Mouse (Mus musculus) retina, adult 2 months (tissue): ENCODE data around the gene Cnbd2.

Source experiments
- DNase-seq: peaks from one replicate; pipeline ENCODE4 v3.0.0-alpha.2; 2012; ENCODE audit warnings: low read depth, low spot score

Cnbd2 gene

DNA sequence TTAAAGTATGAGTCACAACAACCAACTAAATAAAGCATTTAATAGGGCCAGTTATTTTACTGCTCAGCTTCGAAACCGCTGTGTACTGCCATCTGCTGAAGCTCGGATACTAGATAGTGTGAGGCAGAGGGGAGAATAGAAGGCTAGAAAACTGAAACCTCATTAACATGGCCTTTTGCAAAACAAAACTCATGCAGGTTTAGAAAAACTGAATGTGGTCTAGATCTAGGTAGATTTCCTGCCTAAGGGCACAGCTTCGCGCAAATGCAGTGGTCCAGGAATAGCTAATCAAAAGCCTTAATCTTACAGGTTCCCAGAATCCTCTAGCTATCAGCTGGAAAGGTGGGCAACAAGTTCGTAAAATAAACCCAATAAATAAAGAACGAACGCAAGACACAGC is 658 bp upstream of the Cnbd2 start:
- no peak for DNase-seq

DNA sequence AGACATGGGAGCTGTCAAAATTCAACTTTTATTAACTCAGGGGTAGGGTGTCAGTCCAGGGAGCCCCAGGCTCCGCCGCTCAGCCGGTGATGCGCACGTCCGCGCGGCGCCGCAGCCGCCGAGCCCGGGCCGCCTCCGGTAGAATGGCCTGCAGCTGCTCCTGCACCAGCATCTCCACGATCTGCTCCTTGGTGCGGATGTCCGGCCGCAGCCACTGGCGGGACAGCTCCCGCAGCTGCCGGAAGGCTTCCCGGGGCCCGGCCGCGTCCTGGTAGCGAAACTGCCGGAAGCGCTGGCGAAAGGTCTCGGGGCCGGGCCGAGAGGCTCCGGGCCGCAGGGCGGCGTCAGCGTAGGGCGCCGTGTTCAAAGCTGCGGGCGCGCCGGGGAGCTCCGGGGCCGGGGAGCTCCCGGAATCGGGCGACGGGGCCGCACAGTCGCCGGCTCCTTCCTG is 233 bp upstream of the Cnbd2 start:
- no peak for DNase-seq

DNA sequence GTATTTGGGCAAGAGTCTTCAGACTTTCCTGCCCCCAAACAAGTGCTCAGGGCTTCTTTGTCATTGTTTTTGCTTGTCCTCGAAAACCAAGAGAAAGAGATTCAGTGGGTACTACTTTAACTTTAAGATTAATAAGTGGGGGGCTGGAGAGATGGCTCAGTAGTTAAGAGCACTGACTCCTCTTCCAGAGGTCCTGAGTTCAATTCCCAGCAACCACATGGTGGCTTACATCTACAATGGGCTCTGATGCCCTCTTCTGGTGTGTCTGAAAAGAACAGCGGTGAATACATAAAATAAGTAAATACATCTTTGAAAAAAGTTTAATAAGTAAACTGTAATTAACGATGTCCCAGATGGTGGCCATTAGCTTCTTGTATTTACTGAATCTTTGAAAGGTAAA is 1.1 kb downstream of the Cnbd2 start:
- no peak for DNase-seq

DNA sequence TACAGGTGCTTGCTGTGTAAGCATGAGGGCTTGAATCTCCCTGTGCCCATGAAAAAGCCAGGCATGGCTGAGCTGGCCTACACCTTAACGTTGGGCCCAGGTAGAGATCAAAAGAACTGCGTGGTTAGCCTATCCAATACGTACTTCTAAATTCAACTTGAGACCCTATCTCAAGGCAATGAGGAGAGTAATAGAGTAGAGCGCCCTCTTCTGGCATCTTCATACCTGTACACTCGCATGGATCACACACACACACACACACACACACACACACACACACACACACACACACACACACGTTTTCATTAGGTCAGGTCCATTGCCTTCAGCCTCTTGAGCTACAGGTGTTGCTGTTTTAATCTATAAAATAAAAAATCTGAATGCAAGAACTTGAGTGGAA is 2.7 kb downstream of the Cnbd2 start:
- DNase-seq: no peak

DNA sequence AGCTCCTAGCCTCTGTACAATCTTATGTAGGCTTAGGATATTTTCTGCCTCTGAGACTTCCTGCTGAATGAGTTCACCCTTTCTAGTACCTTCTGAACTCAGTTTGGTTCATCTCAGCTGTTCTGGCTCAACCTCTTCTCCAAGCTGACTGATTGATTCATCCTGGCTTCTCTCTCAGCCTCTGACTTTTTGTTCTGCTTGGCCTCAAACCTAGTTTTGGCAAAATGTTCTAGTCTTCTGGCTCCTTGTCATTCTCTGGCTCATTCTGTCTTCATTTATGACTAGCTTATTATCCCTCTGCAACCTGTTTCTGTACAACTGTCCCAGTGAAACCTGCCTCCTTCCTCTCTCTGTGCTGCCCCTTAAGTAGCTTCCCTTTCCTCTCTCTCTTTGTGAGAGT is 6.4 kb downstream of the Cnbd2 start:
- DNase-seq: no peak

DNA sequence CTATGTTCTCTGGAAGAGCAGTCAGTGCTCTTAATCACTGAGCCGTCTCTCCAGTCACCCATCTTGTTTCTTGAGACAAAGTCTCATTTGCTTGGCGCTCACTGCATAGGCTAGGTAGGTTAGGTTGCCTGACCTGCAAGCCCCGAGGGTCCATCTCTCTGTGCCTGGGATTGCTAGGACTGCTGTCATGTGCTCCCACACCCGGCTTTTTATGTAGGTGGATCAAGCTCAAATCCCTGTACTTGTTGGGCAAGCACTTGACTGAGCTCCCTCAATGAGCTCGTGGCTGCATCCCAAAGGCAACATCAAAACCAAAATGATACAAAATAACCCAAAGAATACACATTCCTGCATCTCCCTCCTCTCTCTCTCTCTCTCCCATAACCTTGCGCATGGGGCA is 9.4 kb downstream of the Cnbd2 start:
- no peak for DNase-seq

DNA sequence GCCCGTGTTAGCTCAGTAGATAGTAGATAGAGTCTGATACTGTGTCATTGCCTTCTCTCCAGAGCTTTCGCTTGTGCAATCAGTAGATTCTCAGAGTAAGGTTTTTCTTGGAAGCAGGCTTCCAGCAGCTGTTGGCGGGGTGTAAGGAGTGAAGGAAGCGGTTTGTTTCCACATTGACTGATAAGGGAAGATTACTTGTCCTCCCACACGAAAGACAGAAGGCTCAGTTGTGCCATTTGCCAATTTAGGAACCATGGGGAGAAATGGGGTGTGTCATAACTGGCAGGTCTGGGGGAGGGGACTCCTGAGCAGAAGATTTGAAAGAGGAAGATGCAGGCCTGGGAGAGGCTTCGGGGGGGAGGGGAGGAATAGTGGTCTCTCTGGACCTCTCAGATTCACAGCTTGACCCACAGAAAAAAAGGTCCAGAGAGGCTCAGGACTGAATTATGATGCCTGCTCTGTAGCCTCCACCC is 12.1 kb downstream of the Cnbd2 start:
- no peak for DNase-seq

DNA sequence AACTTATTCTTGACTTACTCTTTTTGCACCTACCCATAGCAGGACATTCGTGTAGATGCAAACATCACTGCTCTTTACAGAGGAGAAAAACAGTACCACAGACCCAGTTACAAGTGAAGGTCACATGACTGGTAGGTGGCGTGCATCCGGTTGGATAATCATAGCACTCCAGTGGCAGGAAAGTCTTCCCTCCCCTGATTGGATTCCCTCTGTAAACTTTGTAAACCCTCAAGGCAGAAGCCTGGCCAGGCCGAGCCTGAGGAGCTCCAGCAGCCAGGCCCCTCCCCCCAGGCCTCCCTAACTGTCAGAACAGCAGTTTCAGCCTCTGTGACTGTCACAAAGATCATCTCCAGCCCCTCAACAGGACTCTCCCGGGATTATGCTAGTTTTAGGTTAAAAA is 12.6 kb downstream of the Cnbd2 start:
- no peak for DNase-seq

DNA sequence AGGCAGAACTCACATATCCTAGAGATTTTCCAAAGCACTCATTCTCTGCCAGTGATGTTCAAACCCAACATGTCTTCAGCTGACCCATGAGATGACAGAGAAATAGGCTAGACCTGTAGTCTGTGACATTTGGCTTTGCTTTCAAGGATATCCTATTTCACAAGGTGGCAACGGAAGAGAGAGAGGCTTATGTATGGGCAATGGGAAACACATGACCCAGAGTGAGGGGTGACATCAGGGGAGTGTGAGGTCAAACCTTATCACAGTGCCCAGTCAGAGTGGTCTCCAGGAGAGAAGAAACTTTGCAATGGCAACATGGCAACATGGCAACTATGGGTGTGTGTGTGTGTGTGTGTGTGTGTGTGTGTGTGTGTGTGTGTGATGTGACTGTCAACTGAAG is 18.6 kb downstream of the Cnbd2 start:
- DNase-seq: no peak

DNA sequence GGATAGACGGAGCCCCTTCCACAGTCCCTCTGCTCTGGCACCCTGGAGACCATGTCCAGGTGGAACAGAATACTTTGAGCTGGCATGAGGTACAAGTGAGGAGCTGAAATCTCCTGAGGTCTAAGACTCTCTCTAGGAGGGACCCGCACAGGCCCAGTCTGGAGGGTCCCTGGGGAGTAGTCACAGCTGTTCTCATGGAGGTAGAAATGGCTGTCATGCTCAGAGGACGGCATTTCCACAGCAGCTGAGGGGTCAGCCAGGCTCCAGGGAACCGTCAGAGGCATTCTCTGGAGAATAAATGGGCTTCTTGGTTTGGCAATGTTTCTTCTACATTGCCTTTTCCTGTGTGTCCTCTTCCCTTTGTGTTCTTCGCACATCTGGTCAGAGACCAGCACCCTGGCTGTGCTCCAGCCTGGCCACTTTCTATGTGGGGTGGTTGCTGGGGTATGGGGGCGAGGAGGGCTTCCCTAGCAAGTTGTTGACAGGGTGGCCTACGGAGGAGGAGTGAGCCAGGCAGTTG is 19.4 kb downstream of the Cnbd2 start:
- no peak for DNase-seq

DNA sequence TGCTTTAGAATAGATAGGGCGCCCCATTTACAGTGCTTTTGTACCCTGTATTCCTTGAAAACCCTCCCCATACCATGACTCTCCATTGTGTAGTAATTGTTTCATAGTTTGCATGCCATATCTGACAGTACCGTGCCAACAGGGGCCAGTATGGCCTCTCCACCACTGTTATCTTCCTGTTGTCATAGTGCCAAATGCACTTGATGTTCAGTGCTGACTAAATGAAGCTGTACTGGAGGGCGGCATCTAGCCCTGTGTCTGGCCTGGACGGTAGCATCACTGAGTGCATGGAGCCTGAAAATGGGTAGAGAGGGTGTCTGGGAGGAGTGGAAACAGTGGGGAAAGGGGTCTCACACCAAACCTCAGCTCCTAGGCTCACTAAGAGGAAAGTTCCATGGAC is 28.0 kb downstream of the Cnbd2 start:
- DNase-seq: no peak

DNA sequence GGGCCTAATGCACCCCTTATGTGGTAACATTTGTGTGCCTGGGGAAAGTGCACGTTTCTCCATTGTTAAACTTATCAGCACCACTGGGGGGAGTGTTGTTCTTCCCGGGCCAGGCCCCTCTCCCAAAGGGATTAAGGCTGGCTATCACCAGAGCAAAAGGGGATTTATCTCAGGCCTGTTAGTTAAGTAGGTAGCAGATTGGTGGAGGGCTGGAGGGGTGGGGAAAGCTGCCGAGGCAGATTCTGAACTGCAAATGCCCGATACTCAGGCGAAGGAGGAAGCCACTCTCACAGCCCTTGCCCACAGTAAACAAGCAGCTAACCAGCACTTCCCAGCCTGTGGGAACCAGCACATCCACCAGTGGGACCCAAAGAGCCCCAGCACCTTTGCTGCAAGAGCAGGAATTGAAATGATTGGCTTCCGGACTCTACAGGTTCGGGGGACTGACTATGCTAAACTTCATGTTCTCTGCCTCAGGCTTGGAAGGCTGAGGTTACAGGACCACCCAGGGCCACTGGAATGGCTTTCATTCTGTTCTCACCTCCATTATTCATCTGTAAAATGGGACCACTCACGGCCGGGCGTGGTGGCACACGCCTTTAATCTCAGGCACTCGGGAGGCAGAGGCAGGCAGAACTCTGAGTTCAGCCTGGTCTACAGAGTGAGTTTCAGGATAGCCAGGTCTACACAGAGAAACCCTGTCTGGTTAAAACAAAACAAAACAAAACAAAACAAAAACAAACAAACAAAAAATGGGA is 32.9 kb downstream of the Cnbd2 start:
- DNase-seq: peak; percentile 61

DNA sequence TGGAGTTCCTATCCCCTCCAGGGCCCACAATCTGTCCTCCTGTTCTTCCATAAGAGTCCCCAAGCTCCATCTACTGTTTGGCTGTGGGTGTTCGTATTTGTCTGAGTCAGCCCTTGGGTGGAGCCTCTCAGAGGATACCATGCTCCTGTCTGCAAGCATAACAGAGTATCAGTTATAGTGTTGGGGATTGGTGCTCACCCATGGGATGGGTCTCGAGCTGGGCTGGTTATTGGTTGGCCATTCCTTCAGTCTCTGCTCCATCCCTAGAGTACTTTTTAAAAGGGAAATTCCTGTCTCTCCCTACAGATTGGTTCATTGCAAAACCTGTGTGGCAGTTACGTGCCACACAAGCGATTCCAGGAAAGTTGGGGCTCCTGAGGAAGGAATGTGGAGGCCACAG is 36.7 kb downstream of the Cnbd2 start:
- DNase-seq: no peak

DNA sequence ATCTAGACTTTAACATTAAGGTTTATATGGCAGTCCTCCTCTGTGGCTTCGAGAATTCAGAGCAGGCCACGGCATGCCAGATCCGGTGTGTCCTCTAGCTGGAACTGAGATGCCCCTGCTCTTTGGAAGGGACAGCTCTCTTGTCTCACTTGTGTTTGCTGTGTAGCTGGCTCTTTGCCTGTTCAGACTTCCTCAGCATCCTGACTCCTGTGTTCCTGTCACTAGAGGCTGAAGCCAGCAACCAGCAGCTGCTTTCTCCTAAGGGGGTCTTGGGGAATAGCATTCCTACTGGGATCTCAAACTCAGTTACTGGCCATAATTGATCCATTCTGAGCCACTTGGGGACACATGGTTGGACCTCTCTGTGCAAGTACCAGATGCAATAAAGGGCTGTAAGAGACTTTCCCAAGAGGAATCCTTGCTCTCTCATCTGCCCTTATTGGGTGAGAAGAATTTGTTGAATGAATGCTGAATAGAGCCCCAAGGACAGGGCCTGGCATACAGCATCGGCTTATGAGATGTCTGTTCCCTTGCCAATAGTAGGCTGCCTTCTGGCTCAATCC is 37.3 kb downstream of the Cnbd2 start:
- DNase-seq: no peak

DNA sequence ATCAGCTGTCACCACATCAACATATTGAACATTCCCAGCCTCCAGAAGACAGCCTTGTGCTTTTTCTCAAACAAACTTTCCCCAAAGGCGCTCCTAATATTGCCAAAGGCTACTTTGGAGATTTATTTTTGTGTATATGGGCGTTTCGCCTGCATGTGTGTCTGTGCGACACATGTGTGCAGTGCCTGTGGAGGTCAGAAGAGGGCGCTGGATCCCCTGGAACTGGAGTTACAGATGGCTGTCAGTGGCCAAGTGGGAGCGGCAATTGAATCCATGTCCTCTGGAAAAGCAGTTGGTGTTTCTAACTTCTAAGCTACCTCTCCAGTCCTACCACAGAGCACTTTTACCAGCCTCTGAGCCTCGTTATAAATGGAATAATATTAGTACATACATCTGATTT is 39.1 kb downstream of the Cnbd2 start:
- DNase-seq: no peak

DNA sequence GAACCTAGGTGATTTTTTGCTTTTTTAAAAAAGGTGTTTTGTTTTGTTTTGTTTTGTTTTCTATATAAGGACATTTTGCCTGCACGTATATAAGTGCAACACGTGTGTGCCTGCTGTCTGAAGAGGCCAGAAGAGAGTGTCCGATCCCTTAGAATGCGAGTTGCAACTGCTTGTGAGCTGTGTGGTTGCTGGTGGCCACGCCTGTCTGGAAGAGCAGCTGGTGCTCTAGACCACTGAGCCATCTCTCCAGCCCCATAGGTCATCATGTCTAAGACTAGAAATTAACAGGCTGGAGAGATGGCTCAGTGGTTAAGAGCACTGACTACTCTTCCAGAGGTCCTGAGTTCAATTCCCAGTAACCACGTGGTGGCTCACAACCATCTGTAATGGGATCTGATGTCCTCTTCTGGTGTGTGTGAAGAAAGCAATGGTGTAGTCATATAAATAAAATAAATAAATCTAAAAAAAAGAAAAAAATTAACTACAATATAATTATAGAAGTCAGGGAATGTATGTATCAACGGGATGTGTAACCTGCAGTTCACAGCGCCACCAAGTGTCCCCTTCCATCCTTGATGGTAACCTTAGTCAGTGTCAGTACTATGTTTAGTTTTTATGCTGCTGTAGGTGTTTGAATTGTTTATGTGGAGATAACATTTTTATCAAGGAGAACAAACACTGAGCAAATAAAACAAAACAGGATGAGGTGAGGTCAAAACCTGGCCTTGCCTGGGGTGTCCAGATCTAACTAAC is 40.5 kb downstream of the Cnbd2 start:
- no peak for DNase-seq

DNA sequence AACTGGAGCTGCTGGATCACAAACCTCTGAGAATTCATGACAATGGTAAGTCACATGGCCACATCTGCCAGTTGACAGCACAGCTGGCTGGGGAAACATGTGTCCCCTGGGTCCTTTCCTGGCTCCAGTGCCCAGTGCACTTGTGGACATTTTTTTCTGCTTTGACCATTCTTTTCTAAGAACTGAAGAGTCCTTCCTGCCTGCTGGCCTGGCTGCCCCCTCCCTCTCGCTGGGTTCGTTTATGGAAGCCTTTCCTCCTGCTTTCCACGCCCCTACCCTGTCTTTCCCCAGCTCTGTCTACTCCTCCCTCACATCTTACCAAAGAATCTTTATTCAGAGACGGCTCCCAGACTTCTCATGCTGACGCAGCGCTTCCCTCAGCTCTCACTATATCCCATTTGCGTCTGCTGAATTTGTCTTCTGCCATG is 41.2 kb downstream of the Cnbd2 start:
- no peak for DNase-seq

DNA sequence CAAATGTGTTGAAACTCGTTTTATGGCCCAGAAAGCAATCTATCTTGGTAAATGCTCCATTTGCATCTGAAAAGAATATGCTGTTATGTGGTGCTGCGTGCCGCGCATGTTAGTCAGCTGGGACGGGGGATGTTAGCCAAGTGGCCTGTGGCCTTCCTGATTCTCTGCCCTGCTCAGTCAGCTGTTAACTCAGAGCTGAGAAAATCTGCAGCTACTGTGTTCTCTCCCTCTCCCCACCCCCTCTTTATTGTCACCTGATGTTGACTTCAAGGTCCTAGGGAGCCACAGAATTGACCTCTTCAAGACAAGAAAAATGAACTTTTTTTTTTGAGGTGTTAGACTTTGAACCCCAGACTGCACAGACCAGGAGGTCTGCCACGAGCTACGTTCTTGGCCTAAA is 43.9 kb downstream of the Cnbd2 start:
- peak; percentile 4 for DNase-seq

DNA sequence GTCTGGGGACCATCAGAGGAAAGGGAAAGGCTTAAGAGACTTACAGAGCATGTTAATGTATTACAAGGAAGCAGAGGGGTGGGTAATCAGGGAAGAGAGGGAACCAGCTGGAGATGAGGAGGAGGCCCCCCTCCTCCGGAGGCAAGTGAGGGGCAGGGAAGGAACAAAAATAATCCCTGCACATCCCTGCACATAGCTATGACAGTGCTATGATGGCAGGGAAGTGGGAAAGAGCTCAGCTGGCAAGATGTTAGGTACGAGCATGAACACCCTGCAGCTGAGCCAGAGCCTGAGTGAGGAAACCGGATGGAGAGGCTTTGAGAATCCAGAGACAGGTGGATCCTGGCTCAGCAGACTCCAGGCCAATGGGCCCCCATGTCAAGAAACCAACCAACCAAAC is 56.4 kb downstream of the Cnbd2 start:
- no peak for DNase-seq

DNA sequence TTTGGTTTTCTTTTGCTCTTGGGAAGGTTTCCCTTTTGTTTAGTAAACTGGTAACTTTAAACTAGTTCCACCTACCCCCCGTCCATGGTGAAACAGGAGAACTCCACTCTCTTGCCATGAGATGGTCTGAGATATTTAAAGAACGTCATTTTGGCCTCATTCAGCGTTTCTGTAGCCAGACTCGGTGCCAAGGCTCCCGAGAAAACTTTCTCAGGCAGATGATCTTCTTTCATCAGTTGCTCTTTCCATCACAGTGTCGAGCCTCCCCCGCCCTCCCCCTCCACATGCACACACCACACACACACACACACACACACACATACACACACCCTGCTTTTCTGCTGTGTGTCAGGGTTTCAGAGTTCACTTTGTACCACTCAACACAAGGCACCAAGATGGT is 58.8 kb downstream of the Cnbd2 start:
- DNase-seq: no peak

DNA sequence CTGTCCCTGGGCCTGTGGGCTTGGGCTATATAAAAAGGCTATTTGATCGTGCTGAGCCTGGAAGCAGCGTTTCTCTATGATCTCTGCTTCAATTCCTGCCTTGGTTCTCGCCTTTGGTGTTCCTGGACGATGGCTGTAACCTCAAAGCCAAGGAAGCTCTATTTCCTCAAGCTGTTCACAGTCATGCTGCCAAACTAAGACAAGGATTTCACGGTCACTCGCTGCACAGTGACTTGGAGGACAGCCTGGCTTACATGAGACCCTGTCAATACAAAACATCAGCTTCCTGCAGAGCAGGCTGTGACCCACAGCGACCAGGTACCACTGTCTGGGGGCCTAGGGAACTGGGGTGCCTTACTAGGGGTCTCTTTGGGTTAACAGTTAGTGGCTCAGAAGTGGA is 64.9 kb downstream of the Cnbd2 start:
- DNase-seq: no peak

DNA sequence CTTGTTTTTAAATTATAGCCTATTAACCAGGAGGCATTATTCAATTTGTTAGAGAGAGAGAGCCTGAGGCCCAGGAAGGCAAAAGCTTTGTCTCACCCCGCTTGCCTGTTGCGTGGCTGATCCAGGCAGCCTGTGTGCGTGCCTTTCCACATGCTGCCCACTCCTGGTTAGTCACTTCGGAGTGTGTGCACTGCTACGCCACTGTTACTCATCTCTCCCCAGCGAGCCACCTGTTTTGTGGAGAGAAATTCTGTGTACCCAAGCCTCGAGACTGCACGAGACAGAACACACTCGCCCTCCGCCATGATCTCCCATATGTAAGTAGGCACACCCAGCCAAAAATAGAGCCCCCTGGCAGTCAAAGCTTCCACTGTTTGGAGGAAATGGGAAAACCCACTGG is 67.8 kb downstream of the Cnbd2 start:
- DNase-seq: no peak

DNA sequence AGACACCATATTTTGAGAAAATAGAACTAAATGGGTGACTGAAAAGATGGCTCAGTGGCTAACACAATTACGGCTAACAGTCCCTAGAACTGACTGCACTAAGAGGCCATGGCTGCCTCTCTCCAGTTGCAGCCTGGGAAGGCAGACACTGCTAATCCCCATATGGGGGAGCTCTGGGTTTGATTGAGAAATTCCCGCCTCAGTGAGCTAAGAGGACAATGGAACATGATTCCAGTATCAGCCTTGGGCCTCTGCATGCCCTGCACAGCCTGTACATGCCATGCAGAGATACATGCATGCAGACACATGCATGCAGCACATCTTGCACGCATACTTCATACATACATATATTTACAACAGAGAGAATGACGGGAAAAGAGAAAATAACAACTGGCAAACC is 69.3 kb downstream of the Cnbd2 start:
- DNase-seq: no peak
